Mouse (Mus musculus): ENCODE measurements around the gene Magi1.

- TF ChIP-seq FLI1 (IDR thresholded peaks at IDR 0.05; ENCODE audit: low read length) (no peak), GATA1 (IDR thresholded peaks at IDR 0.05; ENCODE audit: borderline replicate concordance, low read length) (no peak)
Measured at GRCm38 (mm10) chr6:93987561-93987960, 296.2 kb downstream of the Magi1 start.

Measured in megakaryocyte, embryonic 14.5 days (primary cell).